Mouse (Mus musculus) MEL (cell line): ENCODE measurements around the gene Nipsnap3b. TPM values are rescaled to one million over a fixed set of nuclear protein-coding genes. Genes with fewer than 3 reads are reported as not detected.

Experiments used
- DNase-seq: peaks from one replicate; pipeline ENCODE4 v3.0.0; 2011; ENCODE audit warnings: low read depth, low spot score
- H3K27ac ChIP-seq: 2 replicates; pipeline ENCODE4 v1.5.1; 2012; ENCODE audit warnings: low read depth, mild to moderate bottlenecking, control low read depth, low read length, moderate library complexity; ENCODE audit not compliant: control insufficient read depth
- H3K27me3 ChIP-seq, 2 experiments: fragments of 150-350 bp in 1 of 2; sonication (generic) in 1 of 2; 2 replicates each; pipeline ENCODE4 v1.6.1; 2012; ENCODE audit warnings: low read length in 2 of 2, mild to moderate bottlenecking in 2 of 2, improper control_type of control experiment in 1 of 2, moderate library complexity in 1 of 2; ENCODE audit not compliant: insufficient read depth in 2 of 2, control insufficient read depth in 1 of 2
- H3K36me3 ChIP-seq, 2 experiments: 2 replicates each; pipeline ENCODE4 v1.6.1; 2012 to 2014; ENCODE audit warnings: low read length in 2 of 2, improper control_type of control experiment in 1 of 2, inconsistent platforms in 1 of 2, mild to moderate bottlenecking in 1 of 2; ENCODE audit not compliant: insufficient read depth in 2 of 2, control insufficient read depth in 1 of 2
- H3K4me1 ChIP-seq, 2 experiments: fragments of 150-350 bp in 1 of 2; sonication (generic) in 1 of 2; 2 replicates each; pipeline ENCODE4 v1.6.1; 2012; ENCODE audit warnings: low read length in 2 of 2, improper control_type of control experiment in 1 of 2, mild to moderate bottlenecking in 1 of 2; ENCODE audit not compliant: insufficient read depth in 2 of 2, control insufficient read depth in 1 of 2
- H3K4me3 ChIP-seq, 2 experiments: fragments of 150-350 bp in 1 of 2; sonication (generic) in 1 of 2; 2 replicates each; pipeline ENCODE4 v1.5.1; 2012; ENCODE audit warnings: low read depth in 2 of 2, low read length in 2 of 2, mild to moderate bottlenecking in 2 of 2, moderate library complexity in 2 of 2, control low read depth in 1 of 2, improper control_type of control experiment in 1 of 2; ENCODE audit not compliant: control insufficient read depth in 1 of 2, insufficient read depth in 1 of 2
- H3K79me2 ChIP-seq: 2 replicates; pipeline ENCODE4 v1.6.1; 2012; ENCODE audit warnings: mild to moderate bottlenecking, low read length, moderate library complexity; ENCODE audit not compliant: control insufficient read depth, poor library complexity, insufficient read depth
- H3K9ac ChIP-seq: 2 replicates; pipeline ENCODE4 v1.6.1; 2012; ENCODE audit warnings: low read depth, mild to moderate bottlenecking, control low read depth, low read length, moderate library complexity; ENCODE audit not compliant: control insufficient read depth, poor library complexity, severe bottlenecking
- H3K9me3 ChIP-seq: fragments of 150-350 bp; sonication (generic); replicated peaks from 2 replicates; pipeline ENCODE4 v1.6.1; 2012; ENCODE audit warnings: mild to moderate bottlenecking, low read length, improper control_type of control experiment, moderate library complexity; ENCODE audit not compliant: insufficient read depth
- BHLHE40 ChIP-seq: IDR thresholded peaks from 2 replicates; pipeline ENCODE4 v1.6.1; 2012; ENCODE audit warnings: low read depth, mild to moderate bottlenecking, inconsistent platforms, low read length, improper control_type of control experiment, borderline replicate concordance
- CHD1 ChIP-seq: IDR thresholded peaks from 2 replicates; pipeline ENCODE4 v1.6.1; 2012; ENCODE audit warnings: low read depth, mild to moderate bottlenecking, inconsistent platforms, low read length, improper control_type of control experiment
- CHD2 ChIP-seq: IDR thresholded peaks from 2 replicates; pipeline ENCODE4 v1.6.1; 2011; ENCODE audit warnings: low read length, improper control_type of control experiment
- CTCF ChIP-seq, 3 experiments: IDR thresholded peaks in 2 of 3; conservative IDR thresholded peaks in 1 of 3; 2 replicates each; pipeline ENCODE4 v1.5.1; 2011 to 2012; ENCODE audit warnings: low read length in 3 of 3, low read depth in 2 of 3, mild to moderate bottlenecking in 2 of 3, improper control_type of control experiment in 1 of 3, inconsistent platforms in 1 of 3, mixed read lengths in 1 of 3, moderate library complexity in 1 of 3; ENCODE audit not compliant: control insufficient read depth in 1 of 3, insufficient read depth in 1 of 3, poor library complexity in 1 of 3, severe bottlenecking in 1 of 3
- E2F4 ChIP-seq: IDR thresholded peaks from 2 replicates; pipeline ENCODE4 v1.6.1; 2011; ENCODE audit warnings: low read depth, low read length, improper control_type of control experiment, borderline replicate concordance
- ELF1 ChIP-seq: IDR thresholded peaks from 2 replicates; pipeline ENCODE4 v1.6.1; 2014; ENCODE audit warnings: low read depth, mild to moderate bottlenecking, inconsistent platforms, low read length, improper control_type of control experiment, moderate library complexity
- EP300 ChIP-seq, 2 experiments: IDR thresholded peaks; 2 replicates each; pipeline ENCODE4 v1.6.1; 2011; ENCODE audit warnings: improper control_type of control experiment in 2 of 2, low read length in 2 of 2, low read depth in 1 of 2, mild to moderate bottlenecking in 1 of 2
- ETS1 ChIP-seq: IDR thresholded peaks from 2 replicates; pipeline ENCODE4 v1.6.1; 2012; ENCODE audit warnings: low read depth, mild to moderate bottlenecking, inconsistent platforms, low read length, improper control_type of control experiment, moderate library complexity
- GATA1 ChIP-seq: IDR thresholded peaks from 2 replicates; pipeline ENCODE4 v1.6.1; 2011; ENCODE audit warnings: low read depth, low read length, improper control_type of control experiment
- HCFC1 ChIP-seq: IDR thresholded peaks from 2 replicates; pipeline ENCODE4 v1.6.1; 2012; ENCODE audit warnings: low read depth, mild to moderate bottlenecking, inconsistent platforms, low read length, improper control_type of control experiment, moderate library complexity
- KAT2A ChIP-seq: conservative IDR thresholded peaks from 2 replicates; pipeline ENCODE4 v1.6.1; 2012; ENCODE audit warnings: low read depth, low read length, improper control_type of control experiment, inconsistent platforms
- MAX ChIP-seq: IDR thresholded peaks from 2 replicates; pipeline ENCODE4 v1.6.1; 2011; ENCODE audit warnings: low read length, improper control_type of control experiment
- MAZ ChIP-seq: IDR thresholded peaks from 2 replicates; pipeline ENCODE4 v1.6.1; 2012; ENCODE audit warnings: low read depth, mild to moderate bottlenecking, inconsistent platforms, low read length, improper control_type of control experiment
- MEF2A ChIP-seq: IDR thresholded peaks from 2 replicates; pipeline ENCODE4 v1.6.1; 2014; ENCODE audit warnings: low read depth, mild to moderate bottlenecking, inconsistent platforms, low read length, improper control_type of control experiment; ENCODE audit not compliant: poor library complexity, insufficient replicate concordance, severe bottlenecking; ENCODE audit errors: extremely low read depth
- MXI1 ChIP-seq: IDR thresholded peaks from 2 replicates; pipeline ENCODE4 v1.6.1; 2011; ENCODE audit warnings: mild to moderate bottlenecking, low read depth, low read length, improper control_type of control experiment
- NELFE ChIP-seq: IDR thresholded peaks from 2 replicates; pipeline ENCODE4 v1.6.1; 2011; ENCODE audit warnings: low read depth, low read length, improper control_type of control experiment
- POLR2A ChIP-seq, 2 experiments: IDR thresholded peaks; 2 replicates each; pipeline ENCODE4 v1.6.1; 2011 to 2012; ENCODE audit warnings: low read length in 2 of 2, mild to moderate bottlenecking in 2 of 2, control low read depth in 1 of 2, improper control_type of control experiment in 1 of 2, low read depth in 1 of 2, moderate library complexity in 1 of 2; ENCODE audit not compliant: control insufficient read depth in 1 of 2, insufficient read depth in 1 of 2, poor library complexity in 1 of 2
- POLR2AphosphoS2 ChIP-seq: IDR thresholded peaks from 2 replicates; pipeline ENCODE4 v1.6.1; 2011; ENCODE audit warnings: low read length, improper control_type of control experiment
- POLR2AphosphoS5 ChIP-seq: IDR thresholded peaks from 2 replicates; pipeline ENCODE4 v1.6.1; 2012; ENCODE audit warnings: low read depth, borderline replicate concordance, mild to moderate bottlenecking, inconsistent platforms, low read length, moderate library complexity, mixed read lengths
- RAD21 ChIP-seq: IDR thresholded peaks from 2 replicates; pipeline ENCODE4 v1.6.1; 2011; ENCODE audit warnings: mild to moderate bottlenecking, low read depth, low read length, improper control_type of control experiment
- RCOR1 ChIP-seq: IDR thresholded peaks from 2 replicates; pipeline ENCODE4 v1.6.1; 2012; ENCODE audit warnings: low read depth, mild to moderate bottlenecking, inconsistent platforms, low read length, improper control_type of control experiment
- SIN3A ChIP-seq: IDR thresholded peaks from 2 replicates; pipeline ENCODE4 v1.6.1; 2012; ENCODE audit warnings: low read length, improper control_type of control experiment, inconsistent platforms
- SMC3 ChIP-seq: IDR thresholded peaks from 2 replicates; pipeline ENCODE4 v1.6.1; 2011; ENCODE audit warnings: low read depth, low read length, improper control_type of control experiment
- TAL1 ChIP-seq: IDR thresholded peaks from 2 replicates; pipeline ENCODE4 v1.6.1; 2012; ENCODE audit warnings: mild to moderate bottlenecking, inconsistent platforms, low read length, moderate library complexity, mixed read lengths
- TBP ChIP-seq: IDR thresholded peaks from 2 replicates; pipeline ENCODE4 v1.8.0; 2011; ENCODE audit warnings: low read depth, low read length, improper control_type of control experiment
- TCF12 ChIP-seq: IDR thresholded peaks from 2 replicates; pipeline ENCODE4 v1.6.1; 2014; ENCODE audit warnings: low read depth, mild to moderate bottlenecking, inconsistent platforms, low read length, improper control_type of control experiment, moderate library complexity
- USF2 ChIP-seq, 2 experiments: IDR thresholded peaks; 2 replicates each; pipeline ENCODE4 v1.6.1; 2011 to 2012; ENCODE audit warnings: improper control_type of control experiment in 2 of 2, low read length in 2 of 2, borderline replicate concordance in 1 of 2, inconsistent platforms in 1 of 2, low read depth in 1 of 2, mild to moderate bottlenecking in 1 of 2; ENCODE audit not compliant: insufficient read depth in 1 of 2
- ZKSCAN1 ChIP-seq: IDR thresholded peaks from 2 replicates; pipeline ENCODE4 v1.6.1; 2012; ENCODE audit warnings: low read depth, mild to moderate bottlenecking, inconsistent platforms, low read length, improper control_type of control experiment, moderate library complexity
- ZNF384 ChIP-seq: IDR thresholded peaks from 2 replicates; pipeline ENCODE4 v1.6.1; 2012; ENCODE audit warnings: low read depth, mild to moderate bottlenecking, inconsistent platforms, low read length, improper control_type of control experiment
- polyA plus RNA-seq, 2 experiments: library from polyadenylated mRNA; stranded (reverse) in 1 of 2; unstranded in 1 of 2; fragments of >175 nt in 1 of 2; fragments of >200 nt in 1 of 2; gene quantifications; 2 replicates each; pipeline versions ENCODE4 v1.2.1 to v1.2.4; 2012; ENCODE audit warnings: low replicate concordance in 2 of 2, low read depth in 1 of 2; ENCODE audit not compliant: insufficient read length in 2 of 2, insufficient read depth in 1 of 2, missing spikeins in 1 of 2
- total RNA-seq: library from RNA; depleted of rRNA; stranded (reverse); fragments of 300-350 nt; gene quantifications from 2 replicates; pipeline ENCODE4 v1.2.3, GENCODE M21; 2012

Gene Nipsnap3b
- total and polyA plus RNA-seq, 3 experiments: 28.0 to 57.1 TPM; not detected in 1

GRCm38 (mm10) chr4:53046238-53047022 is 34.8 kb downstream of the Nipsnap3b start:
- Histone ChIP-seq H3K79me2 (no peaks in the 10 kb centered on the region), H3K27ac (no peak overlapping the region), H3K9ac (no peak overlapping the region)
- TF ChIP-seq CHD1 (no peak), ZNF384 (no peak), NELFE (no peak), TCF12 (no peak), BHLHE40 (no peak), CTCF (IDR thresholded peaks at IDR 0.05 in 2 of 3, conservative IDR thresholded peaks at IDR 0.05 in 1 of 3; ENCODE audit: control insufficient read depth in 1 of 3, insufficient read depth in 1 of 3, low read depth in 2 of 3, low read length in 3 of 3, poor library complexity in 1 of 3, severe bottlenecking in 1 of 3) (no peak), POLR2AphosphoS5 (no peak), MAX (no peak), SMC3 (no peak), KAT2A (no peak), CHD2 (no peak), POLR2A (IDR thresholded peaks at IDR 0.05; ENCODE audit: control insufficient read depth in 1 of 2, insufficient read depth in 1 of 2, low read depth in 1 of 2, low read length in 2 of 2, poor library complexity in 1 of 2) (no peak), MXI1 (no peak), TAL1 (no peak), ZKSCAN1 (no peak), SIN3A (no peak)
- TF ChIP-seq, all 39 proteins: peak for 0
- Histone ChIP-seq H3K36me3 (peaks cover 0 to 12% of the 10 kb centered on the region in 2 experiments; a peak in 2 of 4 replicates), H3K27me3 (no peaks in the 10 kb centered on the region), H3K4me3 (no peak overlapping the region), H3K4me1 (no peaks in the 10 kb centered on the region), H3K9me3 (no peaks in the 10 kb centered on the region)
- DNase-seq: no peak

GRCm38 (mm10) chr4:53062301-53063008 is 50.8 kb downstream of the Nipsnap3b start:
- no peak overlapping the region for H3K4me3 ChIP-seq
- no peak overlapping the region for H3K27ac ChIP-seq
- no peaks in the 10 kb centered on the region for H3K4me1 ChIP-seq
- no peaks in the 10 kb centered on the region for H3K79me2 ChIP-seq
- H3K27me3 ChIP-seq: no peaks in the 10 kb centered on the region
- H3K9ac ChIP-seq: no peak overlapping the region
- DNase-seq: no peak
- H3K9me3 ChIP-seq: no peaks in the 10 kb centered on the region
- H3K36me3 ChIP-seq: peaks cover 0 to 6% of the 10 kb centered on the region in 2 experiments; a peak in 2 of 4 replicates
- TF ChIP-seq RCOR1: no peak
- no peak for TF ChIP-seq RAD21
- no peak for TF ChIP-seq USF2 (IDR thresholded peaks at IDR 0.05; ENCODE audit: borderline replicate concordance in 1 of 2, insufficient read depth in 1 of 2, low read depth in 1 of 2, low read length in 2 of 2)
- no peak for TF ChIP-seq CHD1
- TF ChIP-seq ELF1: no peak
- TF ChIP-seq EP300 (IDR thresholded peaks at IDR 0.05; ENCODE audit: low read depth in 1 of 2, low read length in 2 of 2): no peak
- TF ChIP-seq E2F4: no peak
- TF ChIP-seq POLR2AphosphoS2: no peak
- no peak for TF ChIP-seq TBP
- TF ChIP-seq MAZ: no peak
- TF ChIP-seq HCFC1: no peak
- TF ChIP-seq ETS1: no peak
- no peak for TF ChIP-seq MEF2A
- TF ChIP-seq POLR2A (IDR thresholded peaks at IDR 0.05; ENCODE audit: control insufficient read depth in 1 of 2, insufficient read depth in 1 of 2, low read depth in 1 of 2, low read length in 2 of 2, poor library complexity in 1 of 2): no peak
- no peak for TF ChIP-seq GATA1
- TF ChIP-seq SMC3: no peak
- no peak for TF ChIP-seq ZNF384
- no peak for TF ChIP-seq TAL1
